ENCODE assay signal across 10 mouse cellular contexts in genomic region chr8:13668367-13668766, GRCm38 (mm10). TPM values are rescaled to one million over a fixed set of nuclear protein-coding genes. Genes with fewer than 3 reads are reported as not detected.
DNase-seq lines count a peak whose midpoint lies in the region; ATAC-seq lines count a peak whose summit lies in the region.
"Had no signal": no experiment of that assay in that cellular context is flagged by ENCODE, and none has a peak within 500 bp of the region (broad histone marks: within the 10 kb centered on the region; RNA-seq: fewer than 3 reads in every experiment).

No protein-coding gene starts in this region.

- H3K4me2 ChIP-seq in embryonic facial prominence, embryonic 15.5 days (replicated peaks), result no peak overlapping the region; the same call in 1 of the 2 replicates
- no peak overlapping the region for H3K4me2 ChIP-seq in hindbrain, embryonic 12.5 days (replicated peaks)
- H3K4me2 ChIP-seq in forebrain, embryonic 16.5 days (ENCODE audit: low read length), result no peak overlapping the region

- peaks cover 71% of the 10 kb centered on the region for H3K4me1 ChIP-seq in embryonic facial prominence, embryonic 15.5 days
- peaks cover 16% of the 10 kb centered on the region for H3K4me1 ChIP-seq in hindbrain, embryonic 12.5 days
- H3K4me1 ChIP-seq in forebrain, embryonic 16.5 days (replicated peaks; ENCODE audit: control insufficient read depth, insufficient read depth, low read length), result no peaks in the 10 kb centered on the region

- no peaks in the 10 kb centered on the region for H3K36me3 ChIP-seq in embryonic facial prominence, embryonic 15.5 days
- H3K36me3 ChIP-seq in hindbrain, embryonic 12.5 days, result no peaks in the 10 kb centered on the region
- H3K36me3 ChIP-seq in forebrain, embryonic 16.5 days (ENCODE audit: control insufficient read depth, insufficient read depth), result no peaks in the 10 kb centered on the region

- no peaks in the 10 kb centered on the region for H3K9me3 ChIP-seq in embryonic facial prominence, embryonic 15.5 days (replicated peaks)
- no peaks in the 10 kb centered on the region for H3K9me3 ChIP-seq in hindbrain, embryonic 12.5 days (replicated peaks)
- no peaks in the 10 kb centered on the region for H3K9me3 ChIP-seq in forebrain, embryonic 16.5 days (ENCODE audit: control insufficient read depth, low read length)

- H3K9ac ChIP-seq in embryonic facial prominence, embryonic 15.5 days, result no peak overlapping the region
- H3K9ac ChIP-seq in hindbrain, embryonic 12.5 days, result no peak overlapping the region
- H3K9ac ChIP-seq in forebrain, embryonic 16.5 days (replicated peaks; ENCODE audit: low read depth, low read length), result no peak overlapping the region

- H3K4me3 ChIP-seq in embryonic facial prominence, embryonic 15.5 days (replicated peaks), result no peak overlapping the region
- H3K4me3 ChIP-seq in hindbrain, embryonic 12.5 days, result no peak overlapping the region
- H3K4me3 ChIP-seq in forebrain, embryonic 16.5 days (replicated peaks; ENCODE audit: low read length), result no peak overlapping the region

- ATAC-seq in embryonic facial prominence, embryonic 15.5 days (ENCODE audit: insufficient number of reproducible peaks, low FRiP score, low TSS enrichment, low read depth), result peak; percentile 72
- no peak for ATAC-seq in hindbrain, embryonic 12.5 days (ENCODE audit: low FRiP score)
- no peak for ATAC-seq in forebrain, embryonic 16.5 days

- peak overlapping the region; percentile 75 for H3K27ac ChIP-seq in embryonic facial prominence, embryonic 15.5 days (replicated peaks)
- peak overlapping the region; percentile 3; the same call in 1 of the 2 replicates for H3K27ac ChIP-seq in hindbrain, embryonic 12.5 days
- no peak overlapping the region for H3K27ac ChIP-seq in forebrain, embryonic 16.5 days (ENCODE audit: low read length)

- WGBS in embryonic facial prominence, embryonic 15.5 days, result 27% methylated on average over 10 of the region's 10 CpGs
- 52% methylated on average over 10 of the region's 10 CpGs for WGBS in hindbrain, embryonic 12.5 days
- 87% methylated on average over 10 of the region's 10 CpGs for WGBS in forebrain, embryonic 16.5 days

- DNase-seq in 3134 (ENCODE audit: extremely low read depth, insufficient read length, low spot score) (peak; percentile 74), liver (peak; percentile 42)
- DNase-seq in cerebellum, adult 11 months, result no peak
- DNase-seq in left cerebral cortex, adult 18-20 months (ENCODE audit: low spot score in 2 of 2), result no peak
- no peak for DNase-seq in B cell, adult 2 months

- no peaks in the 10 kb centered on the region for H3K27me3 ChIP-seq in embryonic facial prominence, embryonic 15.5 days
- no peaks in the 10 kb centered on the region for H3K27me3 ChIP-seq in hindbrain, embryonic 12.5 days
- no peaks in the 10 kb centered on the region for H3K27me3 ChIP-seq in forebrain, embryonic 16.5 days (replicated peaks; ENCODE audit: control insufficient read depth, insufficient read depth, low read length)

RNA-seq across cellular contexts. Expression of gene Rasa3, which starts 9.0 kb away (rescaled TPM):
- polyA plus RNA-seq in embryonic facial prominence, embryonic 15.5 days (2015; fragmentation: Nextera tagmentation; extraction: Ambion mirVana), result 36.0 and 37.4 TPM in 2 replicates
- 30.0 and 31.4 TPM in 2 replicates for polyA plus RNA-seq in hindbrain, embryonic 12.5 days (2016; fragmentation: Nextera tagmentation; extraction: Ambion mirVana)
- total RNA-seq in left cerebral cortex, adult 18-20 months (2021), result 10 to 100 TPM; 65.6 to 72.9 TPM
- 26.8 and 27.1 TPM in 2 replicates for polyA plus RNA-seq in forebrain, embryonic 16.5 days (2015; fragmentation: Nextera tagmentation; extraction: Ambion mirVana)

RNA-seq across cellular contexts. Expression of gene Cfap97d2, which starts 37.3 kb away (rescaled TPM):
- polyA plus RNA-seq in embryonic facial prominence, embryonic 15.5 days (2015; fragmentation: Nextera tagmentation; extraction: Ambion mirVana), result 1.4 and 2.3 TPM in 2 replicates
- 2.3 and 2.6 TPM in 2 replicates for polyA plus RNA-seq in hindbrain, embryonic 12.5 days (2016; fragmentation: Nextera tagmentation; extraction: Ambion mirVana)
- 1 to 10 TPM; 1.3 TPM for total RNA-seq in left cerebral cortex, adult 18-20 months (2021)
- 0.81 and 1.3 TPM in 2 replicates for polyA plus RNA-seq in forebrain, embryonic 16.5 days (2015; fragmentation: Nextera tagmentation; extraction: Ambion mirVana)
- total RNA-seq: ES-E14; gastrocnemius, postnatal 4 days had no signal

Comparison
In these comparisons a context has a peak if more than half of its experiments do, and no peak if none do; other contexts are left out.
1. DNase-seq: peak in 3134 (single experiment) and liver (single experiment); none in cerebellum, adult 11 months (single experiment), left cerebral cortex, adult 18-20 months (0 of 2) and B cell, adult 2 months (0 of 2).